Mouse (Mus musculus): ENCODE results near the gene Sin3b. TPM values are rescaled to one million over a fixed set of nuclear protein-coding genes. Genes with fewer than 3 reads are reported as not detected.

Sin3b gene
- total and polyA plus RNA-seq, 3 experiments, result 75.2 to 91.6 (median 79.4) TPM

DNA sequence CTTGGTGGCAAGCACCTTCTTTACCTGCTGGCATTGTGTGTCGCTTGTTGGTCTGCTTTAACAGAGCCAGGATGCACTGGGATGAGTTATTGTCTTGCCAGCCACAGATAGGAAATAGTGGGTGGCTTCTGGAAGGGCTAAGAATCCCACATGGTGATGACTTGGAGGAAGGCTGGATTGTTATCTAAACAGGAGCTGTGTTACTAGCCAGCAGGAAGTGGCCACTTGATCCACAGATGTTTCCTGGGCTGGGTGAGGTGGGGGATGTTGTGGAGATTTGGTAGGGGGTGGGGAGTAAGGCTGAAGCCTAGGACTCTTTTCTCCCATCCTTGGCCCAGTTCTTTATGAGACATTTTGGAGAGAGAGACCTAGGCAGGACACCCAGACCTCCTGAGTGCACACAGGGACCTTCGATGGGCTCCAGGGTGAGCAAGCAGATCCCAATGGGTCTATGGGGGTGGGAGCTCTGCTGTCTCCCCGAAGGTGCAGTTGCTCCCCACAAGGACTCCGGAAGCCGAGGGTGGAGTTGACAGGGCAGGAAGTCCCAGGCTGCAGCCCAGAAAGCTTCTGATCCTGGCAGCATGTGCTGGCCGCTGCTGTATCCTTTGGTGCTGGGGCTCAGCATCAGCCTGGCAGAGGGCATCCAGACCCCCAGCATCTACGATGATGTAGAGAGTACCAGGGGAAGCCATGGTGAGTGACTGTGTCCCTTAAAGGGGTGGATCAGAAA, 38.4 kb downstream of the Sin3b start, which contains the start of gene F2rl3:
F2rl3 (plus strand) TSS at position 559 of the 730 bp plus-strand sequence.
- H3K27ac ChIP-seq, result peak within 1 kb of the TSS; percentile 64
- peak within 1 kb of the TSS; percentile 35 for H3K4me3 ChIP-seq
- peaks cover 3% of the 10 kb centered on the region; the same call in 1 of the 2 replicates for H3K4me1 ChIP-seq (ENCODE audit: control insufficient read depth, insufficient read depth, low read length)
- H3K9ac ChIP-seq (ENCODE audit: low read depth, low read length), result no peak within 1 kb of the TSS
- no peaks in the 10 kb centered on the region for H3K27me3 ChIP-seq (ENCODE audit: control insufficient read depth, insufficient read depth, low read length)
- DNase-seq, result peak in 1 of 2 experiments; percentile 35
- 34% methylated on average over 7 of the region's 7 CpGs for WGBS
- no peaks in the 10 kb centered on the region for H3K79me2 ChIP-seq (replicated peaks; ENCODE audit: control insufficient read depth, insufficient read depth, low read length)
- TF ChIP-seq POLR2A (IDR thresholded peaks at IDR 0.05; ENCODE audit: insufficient read depth, low read depth, low read length) (no peak), EP300 (IDR thresholded peaks at IDR 0.05; ENCODE audit: insufficient read depth, low read depth, low read length) (no peak), CTCF (IDR thresholded peaks at IDR 0.05) (no peak)
- intact Hi-C loops (cut with DNase I), result no loop called here
- H3K36me3 ChIP-seq (ENCODE audit: control insufficient read depth, insufficient read depth, low read length), result no peaks in the 10 kb centered on the region

DNA sequence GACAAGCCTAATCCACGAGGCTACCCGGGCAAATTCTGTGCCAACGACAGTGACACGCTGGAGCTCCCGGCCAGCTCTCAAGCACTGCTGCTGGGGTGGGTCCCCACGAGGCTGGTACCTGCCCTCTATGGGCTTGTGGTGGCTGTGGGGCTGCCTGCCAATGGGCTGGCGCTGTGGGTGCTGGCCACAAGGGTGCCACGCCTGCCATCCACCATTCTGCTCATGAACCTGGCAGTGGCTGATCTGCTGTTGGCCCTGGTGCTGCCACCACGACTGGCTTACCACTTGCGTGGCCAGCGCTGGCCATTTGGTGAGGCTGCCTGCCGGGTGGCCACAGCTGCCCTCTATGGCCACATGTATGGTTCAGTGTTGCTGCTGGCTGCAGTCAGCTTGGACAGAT, 39.2 kb downstream of the Sin3b start:
- peak overlapping the region; percentile 35 for H3K4me3 ChIP-seq

DNA sequence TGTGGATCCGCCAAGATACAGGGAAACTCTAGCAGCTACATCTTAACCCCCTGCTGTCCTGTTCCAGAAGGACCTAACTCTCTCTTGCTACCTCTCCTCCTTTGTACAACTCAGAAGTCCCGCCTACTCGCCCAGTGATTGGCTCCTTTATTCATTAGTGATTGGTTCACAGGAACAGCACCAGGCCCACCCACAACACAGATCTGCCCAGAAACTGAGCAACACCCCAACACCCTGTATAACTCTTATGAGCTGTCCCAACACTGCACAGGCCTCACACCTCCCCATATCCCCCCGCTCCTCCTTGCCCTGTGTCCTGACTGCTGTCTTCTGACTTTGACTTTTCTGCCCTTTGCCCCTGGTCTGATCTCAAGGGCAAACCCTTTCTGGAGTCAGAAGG, 42.6 kb downstream of the Sin3b start:
- Histone ChIP-seq H3K36me3 (ENCODE audit: control insufficient read depth, insufficient read depth, low read length) (no peaks in the 10 kb centered on the region), H3K4me1 (ENCODE audit: control insufficient read depth, insufficient read depth, low read length) (peaks cover 3% of the 10 kb centered on the region; the same call in 1 of the 2 replicates), H3K27ac (no peak overlapping the region), H3K4me3 (no peak overlapping the region), H3K27me3 (ENCODE audit: control insufficient read depth, insufficient read depth, low read length) (no peaks in the 10 kb centered on the region), H3K9ac (ENCODE audit: low read depth, low read length) (no peak overlapping the region), H3K79me2 (replicated peaks; ENCODE audit: control insufficient read depth, insufficient read depth, low read length) (no peaks in the 10 kb centered on the region)
- WGBS, result 84% methylated on average over 4 of the region's 4 CpGs
- TF ChIP-seq EP300 (IDR thresholded peaks at IDR 0.05; ENCODE audit: insufficient read depth, low read depth, low read length) (no peak), CTCF (IDR thresholded peaks at IDR 0.05) (no peak)
- intact Hi-C loops (cut with DNase I), result no loop called here
- no peak for DNase-seq

More for the DNA sequence above, 39.2 kb downstream of the Sin3b start:
- Histone ChIP-seq H3K27me3 (ENCODE audit: control insufficient read depth, insufficient read depth, low read length) (no peaks in the 10 kb centered on the region), H3K9ac (ENCODE audit: low read depth, low read length) (no peak overlapping the region), H3K4me1 (ENCODE audit: control insufficient read depth, insufficient read depth, low read length) (peaks cover 3% of the 10 kb centered on the region; the same call in 1 of the 2 replicates), H3K27ac (peak overlapping the region; percentile 64), H3K79me2 (replicated peaks; ENCODE audit: control insufficient read depth, insufficient read depth, low read length) (no peaks in the 10 kb centered on the region), H3K36me3 (ENCODE audit: control insufficient read depth, insufficient read depth, low read length) (no peaks in the 10 kb centered on the region)
- TF ChIP-seq CTCF (IDR thresholded peaks at IDR 0.05) (no peak), EP300 (IDR thresholded peaks at IDR 0.05; ENCODE audit: insufficient read depth, low read depth, low read length) (no peak), POLR2A (IDR thresholded peaks at IDR 0.05; ENCODE audit: insufficient read depth, low read depth, low read length) (no peak)
- 79% methylated on average over 12 of the region's 12 CpGs for WGBS
- intact Hi-C loops (cut with DNase I), result no loop called here
- DNase-seq, result peak in 1 of 2 experiments; percentile 2

DNA sequence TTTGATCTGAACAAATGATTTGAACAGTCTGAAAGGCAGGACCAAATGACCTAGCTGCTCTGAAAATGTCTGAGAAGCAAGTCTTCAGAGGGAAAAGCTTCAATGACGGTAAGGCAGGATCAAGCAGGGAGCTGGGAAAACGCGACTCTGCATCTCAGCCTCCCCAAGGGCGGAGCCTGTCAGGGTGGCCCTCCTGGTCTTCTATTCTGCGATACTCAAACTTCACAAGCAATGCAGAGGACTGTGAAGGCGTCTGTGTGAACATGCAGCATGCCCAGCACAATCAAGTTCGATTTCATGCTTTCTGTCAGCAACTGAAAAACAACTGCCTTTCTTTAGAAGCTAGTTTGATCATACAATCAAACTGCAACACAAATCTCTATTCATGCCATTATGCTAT, 43.7 kb downstream of the Sin3b start:
- 38% methylated on average over 7 of the region's 7 CpGs for WGBS
- H3K27me3 ChIP-seq (ENCODE audit: control insufficient read depth, insufficient read depth, low read length), result no peaks in the 10 kb centered on the region
- H3K36me3 ChIP-seq (ENCODE audit: control insufficient read depth, insufficient read depth, low read length), result no peaks in the 10 kb centered on the region
- no peak overlapping the region for H3K9ac ChIP-seq (ENCODE audit: low read depth, low read length)
- no peak for TF ChIP-seq EP300 (IDR thresholded peaks at IDR 0.05; ENCODE audit: insufficient read depth, low read depth, low read length)
- no peak for TF ChIP-seq POLR2A (IDR thresholded peaks at IDR 0.05; ENCODE audit: insufficient read depth, low read depth, low read length)
- TF ChIP-seq CTCF (IDR thresholded peaks at IDR 0.05), result no peak
- no peak overlapping the region for H3K27ac ChIP-seq
- intact Hi-C loops (cut with DNase I), result no loop called here
- H3K4me3 ChIP-seq, result no peak overlapping the region
- H3K79me2 ChIP-seq (replicated peaks; ENCODE audit: control insufficient read depth, insufficient read depth, low read length), result no peaks in the 10 kb centered on the region
- no peak for DNase-seq
- H3K4me1 ChIP-seq (ENCODE audit: control insufficient read depth, insufficient read depth, low read length), result no peaks in the 10 kb centered on the region

DNA sequence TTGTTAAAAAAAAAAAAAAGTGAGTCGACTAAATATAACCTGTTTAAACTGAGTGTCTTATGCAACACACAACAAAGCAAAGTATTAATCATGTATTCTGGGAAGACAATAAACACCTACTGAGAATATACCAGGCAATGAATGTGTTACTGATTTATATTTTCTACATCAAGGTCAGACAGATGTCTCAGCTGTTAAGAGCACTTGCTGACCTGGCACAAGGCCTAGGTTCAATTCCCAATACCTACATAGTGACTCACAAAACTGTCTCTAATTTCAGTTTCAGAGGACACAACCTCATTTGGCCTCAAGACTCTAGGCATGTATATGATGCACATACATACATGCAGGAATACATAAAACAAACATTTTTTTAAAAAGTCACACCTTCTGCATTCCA, 54.7 kb downstream of the Sin3b start:
- TF ChIP-seq CTCF (IDR thresholded peaks at IDR 0.05) (no peak), EP300 (IDR thresholded peaks at IDR 0.05; ENCODE audit: insufficient read depth, low read depth, low read length) (no peak), POLR2A (IDR thresholded peaks at IDR 0.05; ENCODE audit: insufficient read depth, low read depth, low read length) (no peak)
- no peak for DNase-seq
- Histone ChIP-seq H3K4me3 (no peak overlapping the region), H3K79me2 (replicated peaks; ENCODE audit: control insufficient read depth, insufficient read depth, low read length) (no peaks in the 10 kb centered on the region), H3K27ac (no peak overlapping the region), H3K9ac (ENCODE audit: low read depth, low read length) (no peak overlapping the region), H3K36me3 (ENCODE audit: control insufficient read depth, insufficient read depth, low read length) (no peaks in the 10 kb centered on the region), H3K27me3 (ENCODE audit: control insufficient read depth, insufficient read depth, low read length) (no peaks in the 10 kb centered on the region), H3K4me1 (ENCODE audit: control insufficient read depth, insufficient read depth, low read length) (no peaks in the 10 kb centered on the region)
- intact Hi-C loops (cut with DNase I), result no loop called here
- WGBS, result 90% methylated on average over 1 of the region's 1 CpGs

DNA sequence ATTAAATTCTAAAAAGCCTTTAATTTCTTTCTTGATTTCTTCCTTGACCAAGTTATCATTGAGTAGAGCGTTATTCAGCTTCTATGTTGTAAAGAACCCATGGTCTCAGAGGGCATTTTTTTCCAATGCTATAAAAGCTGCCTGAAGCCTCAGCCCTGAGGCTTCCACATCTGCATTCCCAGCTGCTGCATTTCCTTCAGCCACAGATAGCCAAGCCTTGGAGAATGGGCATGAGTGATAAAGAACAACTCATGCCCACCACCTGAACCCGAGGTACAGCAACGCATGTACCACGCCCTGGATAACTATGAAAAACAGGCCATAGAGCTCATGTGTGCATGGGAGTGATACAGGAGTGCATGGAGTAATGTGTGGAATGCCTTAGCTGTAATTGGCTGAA, 57.6 kb downstream of the Sin3b start:
- no peak overlapping the region for H3K27ac ChIP-seq
- H3K79me2 ChIP-seq (replicated peaks; ENCODE audit: control insufficient read depth, insufficient read depth, low read length), result no peaks in the 10 kb centered on the region
- no peak for TF ChIP-seq CTCF (IDR thresholded peaks at IDR 0.05)
- no peak for TF ChIP-seq EP300 (IDR thresholded peaks at IDR 0.05; ENCODE audit: insufficient read depth, low read depth, low read length)
- no peak for TF ChIP-seq POLR2A (IDR thresholded peaks at IDR 0.05; ENCODE audit: insufficient read depth, low read depth, low read length)
- no peaks in the 10 kb centered on the region for H3K36me3 ChIP-seq (ENCODE audit: control insufficient read depth, insufficient read depth, low read length)
- WGBS, result 89% methylated on average over 4 of the region's 4 CpGs
- H3K4me1 ChIP-seq (ENCODE audit: control insufficient read depth, insufficient read depth, low read length), result no peaks in the 10 kb centered on the region
- no peaks in the 10 kb centered on the region for H3K27me3 ChIP-seq (ENCODE audit: control insufficient read depth, insufficient read depth, low read length)
- no peak overlapping the region for H3K4me3 ChIP-seq
- DNase-seq, result no peak
- no peak overlapping the region for H3K9ac ChIP-seq (ENCODE audit: low read depth, low read length)
- intact Hi-C loops (cut with DNase I), result no loop called here
